Comparison of ENCODE assay signal across 16 mouse cellular contexts in the genomic region with DNA sequence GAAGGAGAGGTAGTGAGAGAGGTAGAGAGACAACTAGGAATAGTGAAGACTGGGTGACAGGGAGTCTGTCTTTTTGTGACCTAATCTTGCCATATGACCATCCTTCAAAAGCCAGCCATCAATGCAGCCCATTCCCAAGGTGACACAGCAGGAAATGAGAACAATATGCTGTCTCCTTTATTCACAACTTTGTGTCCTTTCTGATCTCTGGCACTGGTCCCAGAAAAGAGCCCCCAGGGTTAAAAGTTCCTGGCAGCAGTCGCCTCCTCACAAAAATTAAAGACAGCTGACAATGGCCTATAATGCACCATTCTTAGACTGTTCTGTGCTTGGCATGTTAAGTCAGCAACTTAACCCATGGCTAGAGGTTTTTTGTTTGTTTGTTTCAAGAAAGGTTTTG. TPM values are rescaled to one million over a fixed set of nuclear protein-coding genes. Genes with fewer than 3 reads are reported as not detected.
A peak's percentile ranks its signal among the peaks of the same experiment; 100 is the strongest.
DNase-seq lines count a peak whose midpoint lies in the region; ATAC-seq and TF ChIP-seq lines count a peak whose summit lies in the region.
"Had no signal": no experiment of that assay in that cellular context is flagged by ENCODE, and none has a peak within 500 bp of the region (broad histone marks: within the 10 kb centered on the region; RNA-seq: fewer than 3 reads in every experiment).

No protein-coding gene starts in this region.

- no peak overlapping the region for H3K4me2 ChIP-seq in forebrain, embryonic 14.5 days (ENCODE audit: low read length)
- no peak overlapping the region for H3K4me2 ChIP-seq in forebrain, postnatal 0 days (ENCODE audit: low read depth)
- no peak overlapping the region for H3K4me2 ChIP-seq in hindbrain, embryonic 16.5 days (ENCODE audit: low read length)
- H3K4me2 ChIP-seq: embryonic facial prominence, embryonic 15.5 days; forebrain, embryonic 13.5 days; kidney, embryonic 15.5 days; liver, embryonic 12.5 days had no signal

- H3K4me3 ChIP-seq in forebrain, embryonic 14.5 days (ENCODE audit: low read depth, low read length), result no peak overlapping the region
- H3K4me3 ChIP-seq in forebrain, postnatal 0 days (ENCODE audit: low read depth, low read length), result no peak overlapping the region
- no peak overlapping the region for H3K4me3 ChIP-seq in hindbrain, embryonic 16.5 days (ENCODE audit: low read length)
- H3K4me3 ChIP-seq: embryonic facial prominence, embryonic 15.5 days; forebrain, embryonic 13.5 days; gastrocnemius, adult 2 months; heart, embryonic 10.5 days; kidney, embryonic 15.5 days; liver, embryonic 12.5 days had no signal

- no peak for ATAC-seq in forebrain, embryonic 14.5 days
- ATAC-seq in forebrain, postnatal 0 days, result no peak
- ATAC-seq in hindbrain, embryonic 16.5 days, result peak; percentile 63; the same call in 1 of the 2 replicates
- ATAC-seq in erythroid progenitor cell, adult 5-6 weeks (replicated peaks; ENCODE audit: low FRiP score, poor library complexity, severe bottlenecking), result no peak
- ATAC-seq: forebrain, embryonic 13.5 days; inflammation-experienced regulatory T-cells, adult 6 months; liver, embryonic 12.5 days had no signal

- no peak overlapping the region for H3K27ac ChIP-seq in forebrain, embryonic 14.5 days (ENCODE audit: low read depth, low read length)
- no peak overlapping the region for H3K27ac ChIP-seq in forebrain, postnatal 0 days (ENCODE audit: low read depth, low read length)
- no peak overlapping the region for H3K27ac ChIP-seq in hindbrain, embryonic 16.5 days (ENCODE audit: low read depth, low read length)
- H3K27ac ChIP-seq: embryonic facial prominence, embryonic 15.5 days; forebrain, embryonic 13.5 days; gastrocnemius, adult 2 months; heart, embryonic 10.5 days; kidney, embryonic 15.5 days; liver, embryonic 12.5 days had no signal

- H3K9me3 ChIP-seq in forebrain, embryonic 14.5 days (replicated peaks; ENCODE audit: control insufficient read depth, low read length), result no peaks in the 10 kb centered on the region
- no peaks in the 10 kb centered on the region for H3K9me3 ChIP-seq in forebrain, postnatal 0 days (ENCODE audit: low read length)
- H3K9me3 ChIP-seq in hindbrain, embryonic 16.5 days (ENCODE audit: control insufficient read depth, low read length), result no peaks in the 10 kb centered on the region
- H3K9me3 ChIP-seq: embryonic facial prominence, embryonic 15.5 days; forebrain, embryonic 13.5 days; heart, embryonic 10.5 days; kidney, embryonic 15.5 days; liver, embryonic 12.5 days had no signal

- TF ChIP-seq CTCF in forebrain, postnatal 0 days (IDR thresholded peaks at IDR 0.05; ENCODE audit: low read depth), result no peak

- H3K27me3 ChIP-seq in forebrain, embryonic 14.5 days (replicated peaks; ENCODE audit: control insufficient read depth, insufficient read depth, low read length), result no peaks in the 10 kb centered on the region
- no peaks in the 10 kb centered on the region for H3K27me3 ChIP-seq in forebrain, postnatal 0 days (ENCODE audit: insufficient read depth, low read length)
- no peaks in the 10 kb centered on the region for H3K27me3 ChIP-seq in hindbrain, embryonic 16.5 days (replicated peaks; ENCODE audit: control insufficient read depth, insufficient read depth, low read length)
- H3K27me3 ChIP-seq: embryonic facial prominence, embryonic 15.5 days; forebrain, embryonic 13.5 days; kidney, embryonic 15.5 days; liver, embryonic 12.5 days had no signal

- WGBS in forebrain, embryonic 14.5 days, result 24% methylated on average over 1 of the region's 1 CpGs
- 22% methylated on average over 1 of the region's 1 CpGs for WGBS in forebrain, postnatal 0 days
- WGBS in hindbrain, embryonic 16.5 days, result 13% methylated on average over 1 of the region's 1 CpGs

- H3K4me1 ChIP-seq in forebrain, embryonic 14.5 days (ENCODE audit: control insufficient read depth, insufficient read depth, low read length), result no peaks in the 10 kb centered on the region
- H3K4me1 ChIP-seq in forebrain, postnatal 0 days (ENCODE audit: insufficient read depth), result no peaks in the 10 kb centered on the region
- no peaks in the 10 kb centered on the region for H3K4me1 ChIP-seq in hindbrain, embryonic 16.5 days (ENCODE audit: control insufficient read depth, insufficient read depth, low read depth, low read length)
- H3K4me1 ChIP-seq: embryonic facial prominence, embryonic 15.5 days; forebrain, embryonic 13.5 days had no signal

- no peaks in the 10 kb centered on the region for H3K36me3 ChIP-seq in forebrain, embryonic 14.5 days (ENCODE audit: control insufficient read depth, insufficient read depth, low read length)
- H3K36me3 ChIP-seq in forebrain, postnatal 0 days (ENCODE audit: insufficient read depth), result no peaks in the 10 kb centered on the region
- H3K36me3 ChIP-seq in hindbrain, embryonic 16.5 days (ENCODE audit: control insufficient read depth, insufficient read depth, low read length), result no peaks in the 10 kb centered on the region
- H3K36me3 ChIP-seq: embryonic facial prominence, embryonic 15.5 days; heart, embryonic 10.5 days; kidney, embryonic 15.5 days; liver, embryonic 12.5 days had no signal

- H3K9ac ChIP-seq in forebrain, embryonic 14.5 days (ENCODE audit: low read length), result no peak overlapping the region
- H3K9ac ChIP-seq in forebrain, postnatal 0 days, result no peak overlapping the region
- H3K9ac ChIP-seq in hindbrain, embryonic 16.5 days (ENCODE audit: low read depth, low read length), result no peak overlapping the region
- H3K9ac ChIP-seq: embryonic facial prominence, embryonic 15.5 days; forebrain, embryonic 13.5 days; kidney, embryonic 15.5 days; liver, embryonic 12.5 days had no signal

- peak; percentile 5 for DNase-seq in forebrain, embryonic 14.5 days (ENCODE audit: low spot score)
- DNase-seq in forebrain, postnatal 0 days, result no peak
- peak; percentile 28 to 39 for DNase-seq in kidney, postnatal 4 days
- no peak for DNase-seq in kidney, postnatal 36 days
- DNase-seq in adipocyte (ENCODE audit: low spot score), result peak; percentile 49
- no peak for DNase-seq in thymus, postnatal 25 days
- DNase-seq: cerebellum, postnatal 36 days; gastrocnemius, adult 2 months had no signal

RNA-seq across cellular contexts. Expression of gene Papss2, which starts 17.8 kb away (rescaled TPM):
- 0.70 and 0.84 TPM in 2 replicates for polyA plus RNA-seq in forebrain, embryonic 14.5 days (2014; fragmentation: Nextera tagmentation; extraction: Ambion mirVana)
- total RNA-seq in forebrain, postnatal 0 days (2014; rRNA removed), result 3.3 and 3.8 TPM in 2 replicates
- 0.86 and 1.2 TPM in 2 replicates for polyA plus RNA-seq in forebrain, postnatal 0 days (2015; fragmentation: Nextera tagmentation; extraction: Ambion mirVana)
- polyA plus RNA-seq in hindbrain, embryonic 16.5 days (2015; fragmentation: Nextera tagmentation; extraction: Ambion mirVana), result 1.7 and 2.3 TPM in 2 replicates
- total RNA-seq in erythroid progenitor cell, adult 5-6 weeks (2015; ENCODE audit: low replicate concordance), result 1.4 and 6.3 TPM in 2 replicates
- 1.7 and 3.4 TPM in 2 replicates for total RNA-seq in erythroid progenitor cell, adult 5-6 weeks (2017; ENCODE audit: low replicate concordance)

Comparison
In these comparisons a context has a peak if more than half of its experiments do, and no peak if none do; other contexts are left out.
1. DNase-seq: peak in forebrain, embryonic 14.5 days (single experiment), kidney, postnatal 4 days (2 of 2) and adipocyte (single experiment); none in forebrain, postnatal 0 days (single experiment), kidney, postnatal 36 days (0 of 2) and thymus, postnatal 25 days (single experiment).